Mouse (Mus musculus) adrenal gland, postnatal 0 days (tissue): Measurements from ENCODE around the gene Apela. TPM values are rescaled to one million over a fixed set of nuclear protein-coding genes. Genes with fewer than 3 reads are reported as not detected.

ENCODE experiments used
- polyA plus RNA-seq: library from polyadenylated mRNA; unstranded; fragments of >200 nt; fragmentation: Nextera tagmentation; extraction: Ambion mirVana; gene quantifications from 2 replicates; pipeline ENCODE4 v1.2.1, GENCODE M21; 2015

The Apela gene
- 0.19 and 1.0 TPM in 2 replicates for polyA plus RNA-seq

GRCm38 (mm10) chr8:65037117-65037533, at the start of gene Apela:
Gene Apela (minus strand): TSS chr8:65037336.

GRCm38 (mm10) chr8:65074733-65075132, 37.6 kb upstream of the Apela start, which contains the start of gene Gm10663:
Gene Gm10663 (plus strand): TSS chr8:65075033.

DNA sequence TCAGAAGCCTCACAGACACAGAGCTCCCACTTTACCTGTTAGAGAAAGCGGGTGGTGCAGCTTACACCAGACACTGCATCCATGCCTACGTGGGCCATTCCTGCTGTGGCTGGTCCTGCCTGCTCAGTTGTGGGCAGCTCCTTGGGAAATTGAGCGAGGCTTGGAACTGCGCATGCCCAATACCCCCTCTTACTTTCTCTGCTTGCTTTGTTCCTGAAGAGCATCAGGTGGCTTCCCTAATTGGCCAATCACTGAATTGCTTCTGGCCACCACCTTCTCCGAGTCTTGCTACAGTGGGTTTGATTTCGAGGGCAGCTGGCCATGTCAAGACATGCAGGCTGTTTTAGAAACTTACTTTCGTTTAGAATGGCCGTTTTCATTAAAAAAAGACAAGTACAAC, 18.7 kb downstream of the Apela start, which contains the start of the genes Trim61 and Trim60:
Trim61 (minus strand) TSS at position 101 of the 400 bp plus-strand sequence.
Trim60 (minus strand) TSS at position 162 of the 400 bp plus-strand sequence.

GRCm38 (mm10) chr8:64987731-64988130, 49.4 kb downstream of the Apela start, which contains the start of gene Trim75:
Gene Trim75 (minus strand): TSS chr8:64987831.

Other genes with a start within 250 kb of the Apela start
- gene Klhl2, start 187.3 kb downstream of the Apela start, polyA plus RNA-seq: 11.8 and 21.6 TPM in 2 replicates
- gene Tmem192, start 90.2 kb downstream of the Apela start, polyA plus RNA-seq: 66.8 and 103 TPM in 2 replicates
- not detected in 2 replicates for gene Trim75, start 49.5 kb downstream of the Apela start, polyA plus RNA-seq
- gene Trim61, start 18.8 kb downstream of the Apela start, polyA plus RNA-seq: not detected in 2 replicates
- gene Trim60, start 18.8 kb downstream of the Apela start, polyA plus RNA-seq: not detected in 2 replicates
- not detected in 2 replicates for gene Gm10663, start 37.7 kb upstream of the Apela start, polyA plus RNA-seq
- 0.32 TPM in 1 of 2 replicates, not detected in the other for gene BC030870, start 92.2 kb upstream of the Apela start, polyA plus RNA-seq